Mouse (Mus musculus): ENCODE results near the gene Prkag2. TPM values are rescaled to one million over a fixed set of nuclear protein-coding genes. Genes with fewer than 3 reads are reported as not detected.

Gene Prkag2
- polyA plus RNA-seq, 1 experiment from 2014 or later, result 63.1 TPM

GRCm38 (mm10) chr5:25064270-25065232 is 35.9 kb downstream of the Prkag2 start:
- Histone ChIP-seq H3K36me3 (ENCODE audit: poor library complexity, severe bottlenecking) (no peaks in the 10 kb centered on the region), H3K4me2 (no peak overlapping the region), H3K27ac (no peak overlapping the region), H3K4me3 (no peak overlapping the region), H3K9me3 (replicated peaks) (no peaks in the 10 kb centered on the region), H3K4me1 (peaks cover 22% of the 10 kb centered on the region), H3K27me3 (no peaks in the 10 kb centered on the region), H3K9ac (no peak overlapping the region)
- ATAC-seq, result no peak
- WGBS, result 53% methylated on average over 8 of the region's 8 CpGs

- Histone ChIP-seq H3K9ac (no peak overlapping the region), H3K36me3 (ENCODE audit: poor library complexity, severe bottlenecking) (no peaks in the 10 kb centered on the region), H3K4me3 (no peak overlapping the region), H3K27ac (no peak overlapping the region), H3K4me1 (peaks cover 34% of the 10 kb centered on the region), H3K4me2 (no peak overlapping the region), H3K27me3 (no peaks in the 10 kb centered on the region), H3K9me3 (replicated peaks) (no peaks in the 10 kb centered on the region)
- ATAC-seq, result no peak
- WGBS, result 36% methylated on average over 17 of the region's 17 CpGs
Observed at GRCm38 (mm10) chr5:25062506-25063132, 37.8 kb downstream of the Prkag2 start.

GRCm38 (mm10) chr5:25058853-25059741 is 41.3 kb downstream of the Prkag2 start:
- 0 out of 2 replicates have a peak overlapping the region, but pooled peaks have one; percentile 30 for H3K9ac ChIP-seq
- peak overlapping the region; percentile 40 for H3K4me2 ChIP-seq
- no peak overlapping the region for H3K27ac ChIP-seq
- H3K27me3 ChIP-seq, result no peaks in the 10 kb centered on the region
- H3K4me1 ChIP-seq, result peaks cover 38% of the 10 kb centered on the region
- peak; percentile 52 for ATAC-seq
- no peak overlapping the region for H3K4me3 ChIP-seq
- H3K9me3 ChIP-seq (replicated peaks), result no peaks in the 10 kb centered on the region
- 18% methylated on average over 21 of the region's 21 CpGs for WGBS
- no peaks in the 10 kb centered on the region for H3K36me3 ChIP-seq (ENCODE audit: poor library complexity, severe bottlenecking)

- no peaks in the 10 kb centered on the region for H3K36me3 ChIP-seq (ENCODE audit: poor library complexity, severe bottlenecking)
- no peak for ATAC-seq
- H3K4me3 ChIP-seq, result no peak overlapping the region
- 34% methylated on average over 7 of the region's 7 CpGs for WGBS
- no peaks in the 10 kb centered on the region for H3K9me3 ChIP-seq (replicated peaks)
- no peak overlapping the region for H3K27ac ChIP-seq
- no peaks in the 10 kb centered on the region for H3K27me3 ChIP-seq
- peaks cover 38% of the 10 kb centered on the region for H3K4me1 ChIP-seq
- no peak overlapping the region for H3K9ac ChIP-seq
- H3K4me2 ChIP-seq, result 0 out of 2 replicates have a peak overlapping the region, but pooled peaks have one; percentile 40
Observed at GRCm38 (mm10) chr5:25058417-25058816, 42.0 kb downstream of the Prkag2 start.

DNA sequence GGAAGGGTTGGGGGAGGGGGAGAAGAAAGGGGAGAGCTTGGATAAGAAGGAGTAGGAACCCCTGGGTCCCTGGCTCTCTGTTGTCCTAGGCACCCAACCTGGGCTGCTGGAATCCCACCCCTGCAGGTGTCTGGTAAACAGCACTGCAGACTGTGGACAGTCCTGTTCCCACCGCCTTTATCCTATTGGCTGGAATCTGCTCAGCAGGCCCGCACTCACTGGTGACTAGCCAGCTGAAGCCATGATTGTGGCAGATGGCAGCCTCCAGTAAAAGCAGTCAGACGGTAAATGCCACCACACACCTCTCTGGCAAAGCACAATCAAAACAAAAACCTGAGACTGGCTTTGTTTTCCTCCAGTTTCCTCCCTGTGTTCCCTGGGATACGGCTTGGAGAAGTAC is 45.2 kb downstream of the Prkag2 start:
- no peak overlapping the region for H3K27ac ChIP-seq

DNA sequence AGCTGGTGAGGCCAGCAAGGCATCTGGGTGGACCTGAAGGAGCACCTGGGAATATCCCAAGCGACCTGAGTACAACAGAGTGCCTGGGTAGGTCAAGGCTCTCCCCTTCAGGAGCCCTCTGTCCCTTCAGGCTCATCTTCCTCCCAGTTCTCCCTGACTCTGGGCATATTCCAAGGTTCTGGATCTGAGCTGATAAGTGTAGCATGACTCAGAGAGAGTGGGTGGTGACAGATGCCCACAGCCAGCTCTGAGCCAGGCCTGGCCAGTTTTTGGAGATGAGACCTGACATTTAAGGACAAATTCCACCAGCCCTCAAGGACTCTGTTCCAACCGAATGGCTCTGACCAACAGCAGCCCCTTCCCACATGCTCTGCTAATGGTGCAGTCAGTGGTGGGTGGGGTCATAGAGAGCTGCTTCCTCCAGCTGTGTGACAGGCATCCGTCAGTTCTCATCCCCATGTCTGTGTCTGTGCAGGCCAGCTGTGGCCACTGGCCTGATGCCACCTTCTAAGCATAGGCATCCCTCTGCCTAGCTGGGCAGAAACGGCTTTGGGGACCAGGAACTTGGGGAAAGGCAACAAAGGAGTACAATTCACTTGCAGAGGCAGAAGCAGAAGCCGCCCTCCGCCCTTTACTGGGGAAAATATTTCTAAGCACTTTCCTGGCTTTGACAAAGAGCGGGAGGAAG is 46.3 kb downstream of the Prkag2 start:
- H3K4me3 ChIP-seq, result no peak overlapping the region
- no peak overlapping the region for H3K27ac ChIP-seq
- no peak overlapping the region for H3K4me2 ChIP-seq
- no peak for ATAC-seq
- 80% methylated on average over 7 of the region's 7 CpGs for WGBS
- H3K36me3 ChIP-seq (ENCODE audit: poor library complexity, severe bottlenecking), result no peaks in the 10 kb centered on the region
- peaks cover 17% of the 10 kb centered on the region for H3K4me1 ChIP-seq
- no peaks in the 10 kb centered on the region for H3K27me3 ChIP-seq
- no peaks in the 10 kb centered on the region for H3K9me3 ChIP-seq (replicated peaks)
- H3K9ac ChIP-seq, result no peak overlapping the region

More for the DNA sequence above, 45.2 kb downstream of the Prkag2 start:
- Histone ChIP-seq H3K9ac (no peak overlapping the region), H3K4me2 (no peak overlapping the region), H3K27me3 (no peaks in the 10 kb centered on the region), H3K4me1 (peaks cover 28% of the 10 kb centered on the region), H3K9me3 (replicated peaks) (no peaks in the 10 kb centered on the region), H3K36me3 (ENCODE audit: poor library complexity, severe bottlenecking) (no peaks in the 10 kb centered on the region), H3K4me3 (no peak overlapping the region)
- 30% methylated on average over 4 of the region's 4 CpGs for WGBS
- ATAC-seq, result no peak

DNA sequence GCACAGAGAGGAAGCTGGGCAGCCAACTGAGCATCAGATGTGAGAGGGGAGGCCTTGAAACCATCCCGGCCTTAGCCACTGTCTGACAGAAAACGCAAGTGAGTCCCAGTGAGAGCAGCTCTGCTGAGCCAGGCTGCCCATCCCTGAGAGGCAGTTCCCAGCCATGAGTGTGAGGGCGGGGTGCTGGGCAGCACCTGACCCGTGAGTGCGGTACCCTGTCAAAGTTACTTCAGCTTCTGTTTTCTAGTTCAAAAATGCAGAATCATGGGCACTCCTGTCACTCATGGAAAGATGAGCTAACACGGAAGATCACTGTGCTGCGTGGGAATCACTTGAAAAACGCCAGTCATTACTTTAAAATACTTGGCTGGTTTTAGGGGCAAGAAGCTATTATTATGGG is 49.6 kb downstream of the Prkag2 start:
- no peaks in the 10 kb centered on the region for H3K27me3 ChIP-seq
- ATAC-seq, result no peak
- H3K36me3 ChIP-seq (ENCODE audit: poor library complexity, severe bottlenecking), result no peaks in the 10 kb centered on the region
- H3K4me1 ChIP-seq, result 0 out of 2 replicates have a peak, but pooled peaks cover 7% of the 10 kb centered on the region
- H3K27ac ChIP-seq, result no peak overlapping the region
- no peak overlapping the region; the same call in 1 of the 2 replicates for H3K9ac ChIP-seq
- no peak overlapping the region for H3K4me3 ChIP-seq
- no peak overlapping the region for H3K4me2 ChIP-seq
- no peaks in the 10 kb centered on the region for H3K9me3 ChIP-seq (replicated peaks)
- 61% methylated on average over 8 of the region's 8 CpGs for WGBS

DNA sequence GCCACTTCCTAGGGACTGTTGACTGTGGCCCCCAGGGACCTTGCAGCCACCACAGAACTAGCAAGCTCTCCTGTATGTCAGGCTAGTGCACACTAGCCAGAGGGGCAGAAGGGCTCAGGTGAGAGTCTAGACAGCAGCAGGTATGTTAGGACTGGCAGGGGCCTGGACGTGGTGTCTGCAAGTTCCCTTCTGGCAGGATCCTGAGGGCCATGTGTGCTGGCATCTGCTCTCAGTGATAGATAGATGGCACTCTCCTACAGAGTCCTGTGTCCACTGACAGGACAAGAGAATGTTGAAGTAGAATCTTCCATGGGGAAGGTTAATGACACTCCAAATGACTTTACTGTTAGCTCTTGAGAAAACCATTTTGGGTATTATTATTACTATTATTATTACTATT is 52.8 kb downstream of the Prkag2 start:
- Histone ChIP-seq H3K9me3 (replicated peaks) (no peaks in the 10 kb centered on the region), H3K4me1 (no peaks in the 10 kb centered on the region), H3K27me3 (no peaks in the 10 kb centered on the region), H3K27ac (no peak overlapping the region), H3K9ac (no peak overlapping the region), H3K36me3 (ENCODE audit: poor library complexity, severe bottlenecking) (no peaks in the 10 kb centered on the region), H3K4me2 (no peak overlapping the region), H3K4me3 (no peak overlapping the region)
- ATAC-seq, result no peak
- WGBS, result 63% methylated on average over 1 of the region's 1 CpGs

DNA sequence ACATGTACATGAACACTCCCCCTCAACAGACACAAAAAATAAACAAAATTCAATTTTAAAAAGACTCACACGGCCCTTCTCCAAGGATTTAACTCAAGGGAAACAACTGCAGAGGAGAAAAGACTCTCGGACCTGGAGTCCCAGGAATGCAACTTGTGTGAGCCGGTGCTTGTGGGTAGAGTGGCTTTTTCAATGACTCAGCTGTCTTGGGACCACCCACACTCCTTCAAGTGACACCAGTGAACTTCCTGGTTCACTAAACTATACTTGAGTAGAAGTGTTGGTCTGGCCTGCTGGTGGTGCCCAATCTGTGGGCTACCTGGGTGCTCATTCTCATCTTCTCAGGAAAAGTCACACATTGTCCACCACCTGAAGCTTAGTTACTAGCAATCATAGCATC is 53.7 kb downstream of the Prkag2 start:
- no peak overlapping the region for H3K4me2 ChIP-seq
- WGBS, result 82% methylated on average over 3 of the region's 3 CpGs
- no peak for ATAC-seq

GRCm38 (mm10) chr5:25044007-25044406 is 56.4 kb downstream of the Prkag2 start:
- WGBS, result 95% methylated on average over 2 of the region's 2 CpGs
- H3K9ac ChIP-seq, result no peak overlapping the region
- ATAC-seq, result no peak
- H3K27ac ChIP-seq, result no peak overlapping the region
- H3K4me3 ChIP-seq, result no peak overlapping the region
- no peaks in the 10 kb centered on the region for H3K36me3 ChIP-seq (ENCODE audit: poor library complexity, severe bottlenecking)
- no peak overlapping the region for H3K4me2 ChIP-seq
- H3K4me1 ChIP-seq, result no peaks in the 10 kb centered on the region
- H3K9me3 ChIP-seq (replicated peaks), result 0 out of 2 replicates have a peak, but pooled peaks cover 2% of the 10 kb centered on the region
- no peaks in the 10 kb centered on the region for H3K27me3 ChIP-seq

More for the DNA sequence above, 53.7 kb downstream of the Prkag2 start:
- H3K27me3 ChIP-seq, result no peaks in the 10 kb centered on the region
- no peak overlapping the region for H3K4me3 ChIP-seq
- no peaks in the 10 kb centered on the region for H3K4me1 ChIP-seq
- H3K9ac ChIP-seq, result no peak overlapping the region
- no peak overlapping the region for H3K27ac ChIP-seq
- no peaks in the 10 kb centered on the region for H3K9me3 ChIP-seq (replicated peaks)
- H3K36me3 ChIP-seq (ENCODE audit: poor library complexity, severe bottlenecking), result no peaks in the 10 kb centered on the region

- Histone ChIP-seq H3K9me3 (replicated peaks) (0 out of 2 replicates have a peak, but pooled peaks cover 2% of the 10 kb centered on the region), H3K4me3 (no peak overlapping the region), H3K4me1 (no peaks in the 10 kb centered on the region), H3K27ac (no peak overlapping the region), H3K4me2 (no peak overlapping the region), H3K9ac (no peak overlapping the region), H3K27me3 (no peaks in the 10 kb centered on the region), H3K36me3 (ENCODE audit: poor library complexity, severe bottlenecking) (no peaks in the 10 kb centered on the region)
- WGBS, result 95% methylated on average over 1 of the region's 1 CpGs
- ATAC-seq, result no peak
Observed at GRCm38 (mm10) chr5:25041947-25042346, 58.5 kb downstream of the Prkag2 start.

Data from forebrain, embryonic 13.5 days (tissue).